Mouse (Mus musculus) CD8-positive naive resting alpha-beta T cell, adult 2 months (primary cell): Measurements from ENCODE around the gene Kif26b.

Experiments
- DNase-seq, 2 experiments: peaks; one replicate each; pipeline ENCODE4 v3.0.0; 2022; ENCODE audit warnings: low read depth in 2 of 2, low spot score in 2 of 2

The Kif26b gene

GRCm38 (mm10) chr1:178765650-178766049, 236.7 kb downstream of the Kif26b start:
- DNase-seq = no peak

GRCm38 (mm10) chr1:178768976-178769375, 240.1 kb downstream of the Kif26b start:
- DNase-seq = no peak

- no peak for DNase-seq
Observed at GRCm38 (mm10) chr1:178769988-178770387, 241.1 kb downstream of the Kif26b start.

GRCm38 (mm10) chr1:178770626-178771362, 241.9 kb downstream of the Kif26b start:
- no peak for DNase-seq

GRCm38 (mm10) chr1:178779742-178780141, 250.8 kb downstream of the Kif26b start:
- no peak for DNase-seq

- no peak for DNase-seq
Observed at GRCm38 (mm10) chr1:178784043-178784442, 255.1 kb downstream of the Kif26b start.

GRCm38 (mm10) chr1:178791266-178791665, 262.3 kb downstream of the Kif26b start:
- no peak for DNase-seq

- DNase-seq = no peak
Observed at GRCm38 (mm10) chr1:178792726-178793125, 263.8 kb downstream of the Kif26b start.

- no peak for DNase-seq
Observed at GRCm38 (mm10) chr1:178794866-178795265, 265.9 kb downstream of the Kif26b start.

GRCm38 (mm10) chr1:178797388-178797787, 268.5 kb downstream of the Kif26b start:
- DNase-seq = no peak

GRCm38 (mm10) chr1:178798333-178798732, 269.4 kb downstream of the Kif26b start:
- DNase-seq = no peak

- DNase-seq = no peak
Observed at GRCm38 (mm10) chr1:178798886-178799285, 270.0 kb downstream of the Kif26b start.

GRCm38 (mm10) chr1:178799836-178800552, 271.1 kb downstream of the Kif26b start:
- DNase-seq = no peak

- no peak for DNase-seq
Observed at GRCm38 (mm10) chr1:178803155-178803554, 274.2 kb downstream of the Kif26b start.

- DNase-seq = no peak
Observed at GRCm38 (mm10) chr1:178817476-178817875, 288.6 kb downstream of the Kif26b start.

GRCm38 (mm10) chr1:178819060-178819459, 290.1 kb downstream of the Kif26b start:
- DNase-seq = no peak

- DNase-seq = no peak
Observed at GRCm38 (mm10) chr1:178820079-178820478, 291.2 kb downstream of the Kif26b start.

- no peak for DNase-seq
Observed at GRCm38 (mm10) chr1:178820556-178821435, 291.9 kb downstream of the Kif26b start.

GRCm38 (mm10) chr1:178824871-178825270, 295.9 kb downstream of the Kif26b start:
- DNase-seq = no peak

- no peak for DNase-seq
Observed at GRCm38 (mm10) chr1:178827223-178827622, 298.3 kb downstream of the Kif26b start.

- no peak for DNase-seq
Observed at GRCm38 (mm10) chr1:178829456-178829855, 300.5 kb downstream of the Kif26b start.

GRCm38 (mm10) chr1:178832571-178832970, 303.6 kb downstream of the Kif26b start:
- no peak for DNase-seq
